Mouse (Mus musculus) embryonic facial prominence, embryonic 11.5 days (tissue): ENCODE data around the gene Ntmt1. TPM values are rescaled to one million over a fixed set of nuclear protein-coding genes. Genes with fewer than 3 reads are reported as not detected.

Source experiments
- ATAC-seq: fragments of 200-750 bp; cut with Nextera tagmentation; replicated peaks from 2 replicates; pipeline ENCODE4 v1.8.0; 2017; ENCODE audit warnings: low read depth; ENCODE audit not compliant: insufficient number of reproducible peaks, low FRiP score, low TSS enrichment
- DNase-seq: peaks from one replicate; pipeline ENCODE4 v3.0.0-alpha.2; 2015; ENCODE audit warnings: low spot score
- H3K27ac ChIP-seq: fragments of 300-500 bp; sonication (generic); replicated peaks from 2 replicates; pipeline ENCODE4 v1.5.1; 2014; ENCODE audit warnings: mild to moderate bottlenecking, low read depth, low read length, control low read depth
- H3K27me3 ChIP-seq: fragments of 300-500 bp; sonication (generic); 2 replicates; pipeline ENCODE4 v1.6.1; 2014; ENCODE audit warnings: mild to moderate bottlenecking, low read length, moderate library complexity, mixed read lengths; ENCODE audit not compliant: control insufficient read depth, insufficient read depth
- H3K36me3 ChIP-seq: fragments of 300-500 bp; sonication (generic); replicated peaks from 2 replicates; pipeline ENCODE4 v1.6.1; 2014; ENCODE audit warnings: low read depth, mild to moderate bottlenecking, low read length, moderate library complexity, mixed read lengths; ENCODE audit not compliant: control insufficient read depth, insufficient read depth
- H3K4me1 ChIP-seq: fragments of 300-500 bp; sonication (generic); 2 replicates; pipeline ENCODE4 v1.6.1; 2014; ENCODE audit warnings: low read length, mixed read lengths; ENCODE audit not compliant: control insufficient read depth, insufficient read depth
- H3K4me2 ChIP-seq: fragments of 300-500 bp; sonication (generic); 2 replicates; pipeline ENCODE4 v1.6.1; 2014; ENCODE audit warnings: low read depth, mild to moderate bottlenecking, control low read depth, low read length, moderate library complexity
- H3K4me3 ChIP-seq: fragments of 300-500 bp; sonication (generic); 2 replicates; pipeline ENCODE4 v1.5.1; 2014; ENCODE audit warnings: low read depth, low read length, control low read depth
- H3K9ac ChIP-seq: fragments of 300-500 bp; sonication (generic); replicated peaks from 2 replicates; pipeline ENCODE4 v1.6.1; 2014; ENCODE audit warnings: mild to moderate bottlenecking, control low read depth, low read length
- H3K9me3 ChIP-seq: fragments of 300-500 bp; sonication (generic); replicated peaks from 2 replicates; pipeline ENCODE4 v1.6.1; 2016; ENCODE audit warnings: mild to moderate bottlenecking, low read length, inconsistent platforms, mixed read lengths; ENCODE audit not compliant: control insufficient read depth
- WGBS: fragments of 180-500 bp; shearing (Covaris S2); extraction: QIAGEN DNeasy Blood & Tissue Kit; methylation state at CpG from one replicate; pipeline ENCODE4 v1.1.7; 2014; 5-methylcytosine and 5-hydroxymethylcytosine counted together
- polyA plus RNA-seq: library from polyadenylated mRNA; unstranded; fragments of >200 nt; fragmentation: Nextera tagmentation; extraction: Ambion mirVana; gene quantifications from 2 replicates; pipeline ENCODE4 v1.2.1, GENCODE M21; 2014

Gene Ntmt1
- polyA plus RNA-seq, 1 experiment from 2014 or later: 98.9 TPM

GRCm38 (mm10) chr2:30775955-30776354, 31.7 kb upstream of the Ntmt1 start:
- Histone ChIP-seq H3K4me3 (no peak overlapping the region), H3K4me2 (no peak overlapping the region), H3K9ac (no peak overlapping the region), H3K27ac (no peak overlapping the region), H3K36me3 (no peaks in the 10 kb centered on the region), H3K9me3 (no peaks in the 10 kb centered on the region), H3K27me3 (no peaks in the 10 kb centered on the region), H3K4me1 (peaks cover 6% of the 10 kb centered on the region; the same call in 1 of the 2 replicates)
- no peak for DNase-seq
- WGBS: 54% methylated on average over 3 of the region's 3 CpGs
- no peak for ATAC-seq

GRCm38 (mm10) chr2:30777266-30777665, 30.4 kb upstream of the Ntmt1 start:
- peaks cover 6% of the 10 kb centered on the region; the same call in 1 of the 2 replicates for H3K4me1 ChIP-seq
- 86% methylated on average over 3 of the region's 3 CpGs for WGBS

GRCm38 (mm10) chr2:30778235-30778634, 29.4 kb upstream of the Ntmt1 start:
- peaks cover 6% of the 10 kb centered on the region for H3K4me1 ChIP-seq
- no peak overlapping the region for H3K4me3 ChIP-seq
- H3K27me3 ChIP-seq: no peaks in the 10 kb centered on the region
- no peak overlapping the region for H3K27ac ChIP-seq
- DNase-seq (no peak), ATAC-seq (no peak)
- 65% methylated on average over 4 of the region's 4 CpGs for WGBS
- no peaks in the 10 kb centered on the region for H3K9me3 ChIP-seq
- no peak overlapping the region for H3K4me2 ChIP-seq
- no peaks in the 10 kb centered on the region for H3K36me3 ChIP-seq
- no peak overlapping the region for H3K9ac ChIP-seq

More at GRCm38 (mm10) chr2:30777266-30777665, 30.4 kb upstream of the Ntmt1 start:
- no peak for DNase-seq
- Histone ChIP-seq H3K27me3 (no peaks in the 10 kb centered on the region), H3K4me3 (no peak overlapping the region), H3K9ac (no peak overlapping the region), H3K27ac (no peak overlapping the region), H3K9me3 (no peaks in the 10 kb centered on the region), H3K4me2 (no peak overlapping the region), H3K36me3 (no peaks in the 10 kb centered on the region)
- no peak for ATAC-seq

- no peak for DNase-seq
Measured at GRCm38 (mm10) chr2:30779241-30779640, 28.4 kb upstream of the Ntmt1 start.

GRCm38 (mm10) chr2:30782312-30783290, 25.0 kb upstream of the Ntmt1 start:
- no peaks in the 10 kb centered on the region for H3K36me3 ChIP-seq
- 70% methylated on average over 8 of the region's 8 CpGs for WGBS
- H3K27me3 ChIP-seq: no peaks in the 10 kb centered on the region
- peak overlapping the region; percentile 59 for H3K9ac ChIP-seq
- peak overlapping the region; percentile 21 for H3K4me2 ChIP-seq
- no peak overlapping the region for H3K4me3 ChIP-seq
- no peak for ATAC-seq
- H3K9me3 ChIP-seq: no peaks in the 10 kb centered on the region
- H3K27ac ChIP-seq: peak overlapping the region; percentile 62
- peaks cover 26% of the 10 kb centered on the region for H3K4me1 ChIP-seq
- DNase-seq: no peak

More at GRCm38 (mm10) chr2:30779241-30779640, 28.4 kb upstream of the Ntmt1 start:
- 2% methylated on average over 5 of the region's 5 CpGs for WGBS
- no peaks in the 10 kb centered on the region for H3K27me3 ChIP-seq
- no peak overlapping the region; the same call in 1 of the 2 replicates for H3K9ac ChIP-seq
- no peaks in the 10 kb centered on the region for H3K9me3 ChIP-seq
- no peak overlapping the region for H3K27ac ChIP-seq
- peaks cover 8% of the 10 kb centered on the region for H3K4me1 ChIP-seq
- no peak overlapping the region for H3K4me3 ChIP-seq
- H3K36me3 ChIP-seq: no peaks in the 10 kb centered on the region
- ATAC-seq: peak; percentile 53; the same call in 1 of the 2 replicates
- no peak overlapping the region for H3K4me2 ChIP-seq

- Histone ChIP-seq H3K4me2 (peak overlapping the region; percentile 23), H3K36me3 (no peaks in the 10 kb centered on the region), H3K9me3 (no peaks in the 10 kb centered on the region), H3K9ac (peak overlapping the region; percentile 59), H3K27me3 (no peaks in the 10 kb centered on the region), H3K4me3 (no peak overlapping the region), H3K4me1 (peaks cover 26% of the 10 kb centered on the region), H3K27ac (peak overlapping the region; percentile 62)
- ATAC-seq (no peak), DNase-seq (peak; percentile 85)
- WGBS: under 1% methylated on average over 13 of the region's 13 CpGs
Measured at GRCm38 (mm10) chr2:30783346-30783745, 24.3 kb upstream of the Ntmt1 start.

- H3K36me3 ChIP-seq: no peaks in the 10 kb centered on the region
- 7% methylated on average over 40 of the region's 40 CpGs for WGBS
- peak overlapping the region; percentile 39 for H3K4me2 ChIP-seq
- no peaks in the 10 kb centered on the region for H3K27me3 ChIP-seq
- H3K9me3 ChIP-seq: no peaks in the 10 kb centered on the region
- ATAC-seq (peak; percentile 50), DNase-seq (peak; percentile 85)
- H3K27ac ChIP-seq: peak overlapping the region; percentile 61
- H3K4me3 ChIP-seq: peak overlapping the region; percentile 3; the same call in 1 of the 2 replicates
- peak overlapping the region; percentile 53 for H3K9ac ChIP-seq
- H3K4me1 ChIP-seq: peaks cover 24% of the 10 kb centered on the region
Measured at GRCm38 (mm10) chr2:30784078-30784994, 23.3 kb upstream of the Ntmt1 start.
